ENCODE assay signal across 24 mouse cellular contexts in the genomic region with DNA sequence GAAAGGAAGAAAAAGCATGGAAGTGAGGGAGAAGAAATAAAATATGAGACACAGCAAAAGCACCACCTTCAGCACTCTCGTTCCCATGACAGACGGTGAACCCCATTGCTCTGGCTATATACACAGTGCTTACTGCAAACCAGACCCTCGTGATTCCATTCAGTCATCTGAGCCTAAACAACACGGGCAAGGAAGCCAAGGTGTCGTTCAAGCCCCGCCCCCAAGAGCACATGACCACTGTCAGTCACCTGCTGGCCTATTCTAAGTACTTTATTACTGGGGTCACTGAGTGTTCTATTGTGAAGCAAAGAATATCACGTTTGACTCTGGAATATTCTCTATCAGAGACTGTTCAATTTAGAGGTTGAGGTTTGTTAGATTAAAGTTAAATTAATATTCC.
DNase-seq lines count a peak whose midpoint lies in the region; ATAC-seq and TF ChIP-seq lines count a peak whose summit lies in the region.
"Had no signal": no experiment of that assay in that cellular context is flagged by ENCODE, and none has a peak within 500 bp of the region (broad histone marks: within the 10 kb centered on the region; RNA-seq: fewer than 3 reads in every experiment).

No protein-coding gene starts in this region.

- no peak overlapping the region for H3K9ac ChIP-seq in forebrain, embryonic 15.5 days (replicated peaks)
- H3K9ac ChIP-seq in forebrain, embryonic 11.5 days (ENCODE audit: low read length) = no peak overlapping the region
- no peak overlapping the region for H3K9ac ChIP-seq in kidney, embryonic 15.5 days
- no peak overlapping the region for H3K9ac ChIP-seq in ES-Bruce4 (ENCODE audit: low read depth, poor library complexity, severe bottlenecking)
- no peak overlapping the region for H3K9ac ChIP-seq in intestine, postnatal 0 days (ENCODE audit: low read depth, low read length)
- H3K9ac ChIP-seq: embryonic facial prominence, embryonic 15.5 days; heart, embryonic 13.5 days; hindbrain, embryonic 15.5 days had no signal

- H3K27ac ChIP-seq in forebrain, embryonic 15.5 days (replicated peaks) = peak overlapping the region; percentile 33
- H3K27ac ChIP-seq in forebrain, embryonic 11.5 days (ENCODE audit: low read depth, low read length) = no peak overlapping the region
- no peak overlapping the region for H3K27ac ChIP-seq in kidney, embryonic 15.5 days
- no peak overlapping the region for H3K27ac ChIP-seq in ES-Bruce4 (ENCODE audit: insufficient read depth, low read length)
- no peak overlapping the region for H3K27ac ChIP-seq in intestine, postnatal 0 days (ENCODE audit: low read depth, low read length)
- H3K27ac ChIP-seq: embryonic facial prominence, embryonic 15.5 days; forebrain, embryonic 10.5 days; heart, embryonic 13.5 days; hindbrain, embryonic 15.5 days had no signal

- H3K9me3 ChIP-seq in forebrain, embryonic 15.5 days = no peaks in the 10 kb centered on the region
- no peaks in the 10 kb centered on the region for H3K9me3 ChIP-seq in forebrain, embryonic 11.5 days (ENCODE audit: control insufficient read depth, low read length)
- H3K9me3 ChIP-seq in kidney, embryonic 15.5 days (replicated peaks) = no peaks in the 10 kb centered on the region
- H3K9me3 ChIP-seq in ES-Bruce4 (replicated peaks; ENCODE audit: control insufficient read depth, insufficient read depth, low read length, poor library complexity, severe bottlenecking) = no peaks in the 10 kb centered on the region
- no peaks in the 10 kb centered on the region for H3K9me3 ChIP-seq in intestine, postnatal 0 days (ENCODE audit: control insufficient read depth)
- H3K9me3 ChIP-seq: embryonic facial prominence, embryonic 15.5 days; forebrain, embryonic 10.5 days; heart, embryonic 13.5 days; hindbrain, embryonic 15.5 days had no signal

- WGBS in forebrain, embryonic 15.5 days = 40% methylated on average over 7 of the region's 7 CpGs
- 49% methylated on average over 7 of the region's 7 CpGs for WGBS in forebrain, embryonic 11.5 days
- WGBS in kidney, embryonic 15.5 days = 51% methylated on average over 7 of the region's 7 CpGs
- whole genome bisulfite sequencing in intestine, postnatal 0 days = 36% methylated on average over 7 of the region's 7 CpGs

- no peak for TF ChIP-seq CTCF in ES-Bruce4 (IDR thresholded peaks at IDR 0.05; ENCODE audit: low read depth, low read length)
- no peak for TF ChIP-seq CTCF in intestine, postnatal 0 days (IDR thresholded peaks at IDR 0.05; ENCODE audit: low read depth)

- 0 out of 2 replicates have a peak, but pooled peaks have one; percentile 46 for TF ChIP-seq EP300 in ES-Bruce4 (IDR thresholded peaks at IDR 0.05; ENCODE audit: insufficient read depth, low read depth, low read length)

- no peaks in the 10 kb centered on the region for H3K4me1 ChIP-seq in forebrain, embryonic 15.5 days
- H3K4me1 ChIP-seq in forebrain, embryonic 11.5 days (replicated peaks; ENCODE audit: control insufficient read depth, insufficient read depth, low read length) = no peaks in the 10 kb centered on the region
- peaks cover 47% of the 10 kb centered on the region for H3K4me1 ChIP-seq in kidney, embryonic 15.5 days
- H3K4me1 ChIP-seq in ES-Bruce4 (ENCODE audit: control insufficient read depth, insufficient read depth, low read length) = no peaks in the 10 kb centered on the region
- no peaks in the 10 kb centered on the region; the same call in 1 of the 2 replicates for H3K4me1 ChIP-seq in intestine, postnatal 0 days (replicated peaks; ENCODE audit: control insufficient read depth, insufficient read depth, low read length)

- no peak for DNase-seq in forebrain, embryonic 11.5 days (ENCODE audit: low spot score)
- DNase-seq in kidney, adult 9 months = peak; percentile 55
- DNase-seq in embryo, embryonic 10 days (ENCODE audit: low spot score) = no peak
- DNase-seq in frontal cortex, postnatal 10 days (ENCODE audit: low spot score in 2 of 2) = no peak
- DNase-seq: adrenal gland, adult 2 months; adrenal gland, postnatal 25 days; B cell, adult 2 months; cerebellum, adult 2 months; cerebellum, postnatal 10 days; embryo, embryonic 11 days; gastrocnemius, postnatal 14 days; heart, postnatal 36 days had no signal

- H3K4me3 ChIP-seq in forebrain, embryonic 15.5 days = no peak overlapping the region
- H3K4me3 ChIP-seq in forebrain, embryonic 11.5 days (ENCODE audit: low read depth, low read length) = no peak overlapping the region
- no peak overlapping the region for H3K4me3 ChIP-seq in kidney, embryonic 15.5 days (replicated peaks)
- no peak overlapping the region for H3K4me3 ChIP-seq in ES-Bruce4 (ENCODE audit: low read depth, low read length)
- no peak overlapping the region for H3K4me3 ChIP-seq in intestine, postnatal 0 days (ENCODE audit: low read depth, low read length)
- H3K4me3 ChIP-seq: embryonic facial prominence, embryonic 15.5 days; erythroblast, embryonic 14.5 days; forebrain, embryonic 10.5 days; heart, embryonic 13.5 days; hindbrain, embryonic 15.5 days had no signal

- no peaks in the 10 kb centered on the region for H3K36me3 ChIP-seq in forebrain, embryonic 15.5 days
- no peaks in the 10 kb centered on the region for H3K36me3 ChIP-seq in forebrain, embryonic 11.5 days (ENCODE audit: control insufficient read depth, insufficient read depth, low read length)
- no peaks in the 10 kb centered on the region for H3K36me3 ChIP-seq in kidney, embryonic 15.5 days
- H3K36me3 ChIP-seq in ES-Bruce4 (ENCODE audit: control insufficient read depth, insufficient read depth, low read length, poor library complexity, severe bottlenecking) = no peaks in the 10 kb centered on the region
- no peaks in the 10 kb centered on the region for H3K36me3 ChIP-seq in intestine, postnatal 0 days (ENCODE audit: control insufficient read depth, insufficient read depth)
- H3K36me3 ChIP-seq: embryonic facial prominence, embryonic 15.5 days; forebrain, embryonic 10.5 days; heart, embryonic 13.5 days; hindbrain, embryonic 15.5 days had no signal

- no peak for ATAC-seq in forebrain, embryonic 15.5 days (replicated peaks)
- no peak for ATAC-seq in forebrain, embryonic 11.5 days (replicated peaks; ENCODE audit: low FRiP score)
- no peak for ATAC-seq in kidney, embryonic 15.5 days (replicated peaks; ENCODE audit: low FRiP score)
- 0 out of 2 replicates have a peak, but pooled peaks have one; percentile 31 for ATAC-seq in intestine, postnatal 0 days
- ATAC-seq: activated CD4-positive, CD25-positive, alpha-beta regulatory T cell, adult 4 months; CD4-positive, CD25-positive, alpha-beta regulatory T cell, adult 4 months; forebrain, embryonic 16.5 days had no signal

- TF ChIP-seq POLR2A in ES-Bruce4 (IDR thresholded peaks at IDR 0.05; ENCODE audit: insufficient read depth, low read length) = no peak

- no peak overlapping the region for H3K4me2 ChIP-seq in forebrain, embryonic 15.5 days (replicated peaks)
- H3K4me2 ChIP-seq in forebrain, embryonic 11.5 days (ENCODE audit: low read depth, low read length, severe bottlenecking) = no peak overlapping the region
- H3K4me2 ChIP-seq in kidney, embryonic 15.5 days = no peak overlapping the region
- no peak overlapping the region for H3K4me2 ChIP-seq in intestine, postnatal 0 days (replicated peaks; ENCODE audit: low read depth)
- H3K4me2 ChIP-seq: embryonic facial prominence, embryonic 15.5 days; heart, embryonic 13.5 days; hindbrain, embryonic 15.5 days had no signal

- no peaks in the 10 kb centered on the region for H3K27me3 ChIP-seq in forebrain, embryonic 15.5 days
- H3K27me3 ChIP-seq in forebrain, embryonic 11.5 days (ENCODE audit: control insufficient read depth, insufficient read depth, low read length) = no peaks in the 10 kb centered on the region
- no peaks in the 10 kb centered on the region for H3K27me3 ChIP-seq in kidney, embryonic 15.5 days
- no peaks in the 10 kb centered on the region for H3K27me3 ChIP-seq in ES-Bruce4 (ENCODE audit: control insufficient read depth, insufficient read depth, low read length, poor library complexity, severe bottlenecking)
- H3K27me3 ChIP-seq in intestine, postnatal 0 days (replicated peaks; ENCODE audit: control insufficient read depth, insufficient read depth, low read length) = no peaks in the 10 kb centered on the region
- H3K27me3 ChIP-seq: embryonic facial prominence, embryonic 15.5 days; heart, embryonic 13.5 days; hindbrain, embryonic 15.5 days had no signal
